Mouse (Mus musculus): ENCODE measurements around the gene Vav3.

DNA sequence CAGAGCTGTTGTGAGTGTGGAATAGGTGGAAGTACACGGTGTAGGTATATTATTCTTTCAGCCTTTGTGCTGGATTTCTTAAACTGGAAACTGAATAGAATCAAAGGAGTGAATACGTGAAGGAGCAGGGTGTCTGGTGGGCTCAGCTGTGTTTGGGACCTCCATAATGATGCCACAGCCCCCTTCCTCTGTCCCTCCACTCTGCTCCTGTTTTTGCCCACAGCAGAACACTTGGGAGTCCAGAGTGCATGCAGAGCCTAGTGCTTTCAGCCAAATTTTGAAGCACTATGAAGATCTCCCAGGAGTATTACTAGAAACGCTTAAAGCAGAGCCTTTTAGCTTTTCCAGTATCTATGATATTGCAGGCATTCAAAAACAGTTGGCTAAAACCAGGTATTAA, 80.0 kb downstream of the Vav3 start:
- no peak for TF ChIP-seq MAFK (IDR thresholded peaks at IDR 0.05; ENCODE audit: insufficient replicate concordance, low read length)
- no peak for TF ChIP-seq POLR2A (IDR thresholded peaks at IDR 0.05; ENCODE audit: low read depth, low read length)
- TF ChIP-seq USF1 (IDR thresholded peaks at IDR 0.05; ENCODE audit: low read depth, low read length) = no peak
